In genomic region chr19:53451388-53451922, GRCm38 (mm10) we compare ENCODE assay signal across 13 mouse cellular contexts.
A peak's percentile ranks its signal among the peaks of the same experiment; 100 is the strongest.
DNase-seq lines count a peak whose midpoint lies in the region; ATAC-seq and TF ChIP-seq lines count a peak whose summit lies in the region.
"Had no signal": no experiment of that assay in that cellular context is flagged by ENCODE, and none has a peak within 500 bp of the region (broad histone marks: within the 10 kb centered on the region; RNA-seq: fewer than 3 reads in every experiment).

No protein-coding gene starts in this region.

- no peaks in the 10 kb centered on the region for H3K9me3 ChIP-seq in forebrain, embryonic 15.5 days
- H3K9me3 ChIP-seq: hindbrain, embryonic 10.5 days; neural tube, embryonic 15.5 days had no signal

- H3K4me3 ChIP-seq in layer of hippocampus, adult 2 months: no peak overlapping the region
- no peak overlapping the region for H3K4me3 ChIP-seq in C2C12 (ENCODE audit: insufficient read depth, poor library complexity, severe bottlenecking)
- H3K4me3 ChIP-seq in forebrain, embryonic 15.5 days: no peak overlapping the region
- H3K4me3 ChIP-seq: hindbrain, embryonic 10.5 days; neural tube, embryonic 15.5 days had no signal

- 25% methylated on average over 13 of the region's 13 CpGs for WGBS in forebrain, embryonic 15.5 days

- no peak overlapping the region for H3K9ac ChIP-seq in forebrain, embryonic 15.5 days (replicated peaks)
- H3K9ac ChIP-seq: neural tube, embryonic 15.5 days had no signal

- ATAC-seq in forebrain, embryonic 15.5 days (replicated peaks): no peak
- no peak for ATAC-seq in megakaryocyte-erythroid progenitor cell, adult 5-6 weeks (replicated peaks; ENCODE audit: low FRiP score, low TSS enrichment, poor library complexity, severe bottlenecking)

- peak overlapping the region; percentile 14; the same call in 1 of the 2 replicates for H3K27ac ChIP-seq in layer of hippocampus, adult 2 months
- peak overlapping the region; percentile 42; the same call in 1 of the 2 replicates for H3K27ac ChIP-seq in forebrain, embryonic 15.5 days (replicated peaks)
- H3K27ac ChIP-seq: neural tube, embryonic 15.5 days had no signal

- no peaks in the 10 kb centered on the region for H3K79me3 ChIP-seq in C2C12 (ENCODE audit: low read depth)

- TF ChIP-seq CTCF in layer of hippocampus, adult 2 months (conservative IDR thresholded peaks at IDR 0.05): no peak
- TF ChIP-seq CTCF in C2C12 (IDR thresholded peaks at IDR 0.05; ENCODE audit: control insufficient read depth, insufficient read depth, insufficient read length): no peak

- H3K27me3 ChIP-seq in C2C12 (ENCODE audit: control insufficient read depth, insufficient read depth, insufficient read length): no peaks in the 10 kb centered on the region
- no peaks in the 10 kb centered on the region for H3K27me3 ChIP-seq in forebrain, embryonic 15.5 days

- no peak overlapping the region for H3ac ChIP-seq in C2C12 (ENCODE audit: control insufficient read depth, insufficient read length, low read depth)

- H3K4me2 ChIP-seq in forebrain, embryonic 15.5 days (replicated peaks): no peak overlapping the region
- H3K4me2 ChIP-seq: neural tube, embryonic 15.5 days had no signal

- peaks cover 35% of the 10 kb centered on the region for H3K4me1 ChIP-seq in forebrain, embryonic 15.5 days

- H3K79me2 ChIP-seq in C2C12 (ENCODE audit: control insufficient read depth, insufficient read depth): no peaks in the 10 kb centered on the region

- H3K36me3 ChIP-seq in C2C12 (ENCODE audit: control insufficient read depth, insufficient read depth): no peaks in the 10 kb centered on the region
- H3K36me3 ChIP-seq in forebrain, embryonic 15.5 days: no peaks in the 10 kb centered on the region
- H3K36me3 ChIP-seq: hindbrain, embryonic 10.5 days; neural tube, embryonic 15.5 days had no signal

- DNase-seq in cerebellum, adult 8-10 months: peak; percentile 62
- DNase-seq in cerebellum, adult 18-20 months: no peak
- DNase-seq in layer of hippocampus, adult 2 months (ENCODE audit: low spot score in 2 of 2): no peak
- DNase-seq in layer of hippocampus, postnatal 10 days (ENCODE audit: low spot score in 2 of 2): no peak
- DNase-seq in spleen, postnatal 14 days (ENCODE audit: low spot score in 2 of 2): no peak
- DNase-seq: adrenal gland, postnatal 36 days; B cell, adult 2 months; midbrain, embryonic 14.5 days had no signal

TF ChIP-seq in C2C12, 6 proteins besides CTCF, POLR2A, EP300 and RAD21:
- TF ChIP-seq MYOD1 (IDR thresholded peaks at IDR 0.05; ENCODE audit: control insufficient read depth, insufficient read length, low read depth) (peak; percentile 87), USF1 (IDR thresholded peaks at IDR 0.05; ENCODE audit: low read depth) (no peak), MYOG (IDR thresholded peaks at IDR 0.05; ENCODE audit: control insufficient read depth, extremely low read depth, insufficient read length) (no peak), FOSL1 (IDR thresholded peaks at IDR 0.05; ENCODE audit: insufficient read depth, low read length, poor library complexity, severe bottlenecking) (peak; percentile 52), MAX (IDR thresholded peaks at IDR 0.05) (no peak), CEBPB (IDR thresholded peaks at IDR 0.05; ENCODE audit: low read depth) (peak; percentile 68)
